Mouse (Mus musculus) myocyte (in vitro differentiated cells): ENCODE measurements around the gene Trmo.

ENCODE experiments used
- CEBPB ChIP-seq: IDR thresholded peaks from 2 replicates; pipeline ENCODE4 v1.6.1; 2011; ENCODE audit warnings: mild to moderate bottlenecking, moderate library complexity; ENCODE audit not compliant: poor library complexity, insufficient read depth, severe bottlenecking
- MAX ChIP-seq: IDR thresholded peaks from one replicate; pipeline ENCODE4 v1.6.1; 2011; ENCODE audit warnings: low read depth, mild to moderate bottlenecking, control low read depth
- MYOD1 ChIP-seq, 3 experiments: IDR thresholded peaks; one replicate each; pipeline ENCODE4 v1.6.1; 2011; ENCODE audit warnings: control low read depth in 2 of 3, low read depth in 2 of 3, mild to moderate bottlenecking in 2 of 3, moderate library complexity in 1 of 3; ENCODE audit not compliant: insufficient read length in 2 of 3, control insufficient read depth in 1 of 3
- POLR2A ChIP-seq: IDR thresholded peaks from one replicate; pipeline ENCODE4 v1.6.1; 2011; ENCODE audit warnings: low read depth, mild to moderate bottlenecking, control low read depth, moderate library complexity; ENCODE audit not compliant: insufficient read length
- POLR2AphosphoS2 ChIP-seq: IDR thresholded peaks from one replicate; pipeline ENCODE4 v1.6.1; 2011; ENCODE audit warnings: low read depth, control low read depth; ENCODE audit not compliant: insufficient read length
- TCF12 ChIP-seq: IDR thresholded peaks from one replicate; pipeline ENCODE4 v1.6.1; 2011; ENCODE audit warnings: mild to moderate bottlenecking, control low read depth; ENCODE audit not compliant: poor library complexity, insufficient read depth, severe bottlenecking
- TCF3 ChIP-seq: IDR thresholded peaks from one replicate; pipeline ENCODE4 v1.6.1; 2011; ENCODE audit warnings: low read depth, control low read depth; ENCODE audit not compliant: insufficient read length
- USF1 ChIP-seq: IDR thresholded peaks from one replicate; pipeline ENCODE4 v1.6.1; 2011; ENCODE audit warnings: low read depth, mild to moderate bottlenecking, control low read depth, moderate library complexity

DNA sequence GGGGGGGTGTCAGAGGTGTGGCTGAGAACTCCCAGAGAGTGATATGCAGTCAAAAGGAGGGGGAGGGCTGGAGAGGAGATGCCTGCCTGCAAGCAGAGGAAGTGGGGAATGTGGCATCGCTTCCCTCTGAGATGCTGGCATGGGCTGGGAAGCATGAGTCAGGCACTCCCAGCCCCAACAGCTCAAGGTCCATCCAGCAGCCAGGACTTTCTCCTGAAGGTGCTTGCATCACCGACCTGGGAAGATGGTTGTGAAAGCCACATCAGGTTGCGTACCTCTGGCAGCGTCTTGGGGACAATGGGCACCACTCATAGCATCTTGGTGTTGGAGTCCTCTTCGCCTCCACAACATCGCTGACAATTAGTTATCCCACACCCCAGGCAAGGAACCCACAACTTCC is 18.8 kb downstream of the Trmo start:
- TF ChIP-seq MAX, result no peak
- TF ChIP-seq POLR2A, result no peak
- no peak for TF ChIP-seq USF1
- TF ChIP-seq TCF12, result no peak
- TF ChIP-seq POLR2AphosphoS2, result no peak
- no peak for TF ChIP-seq MYOD1 (IDR thresholded peaks at IDR 0.05; ENCODE audit: control insufficient read depth in 1 of 3, insufficient read length in 2 of 3, low read depth in 2 of 3)
- no peak for TF ChIP-seq CEBPB
- no peak for TF ChIP-seq TCF3
